Mouse (Mus musculus) forebrain, embryonic 15.5 days (tissue): ENCODE measurements around the gene Ptprd. TPM values are rescaled to one million over a fixed set of nuclear protein-coding genes. Genes with fewer than 3 reads are reported as not detected.
A peak's percentile ranks its signal among the peaks of the same experiment; 100 is the strongest.

Experiments
- ATAC-seq: fragments of 200-750 bp; cut with Nextera tagmentation; replicated peaks from 2 replicates; pipeline ENCODE4 v1.8.0; 2017; ENCODE audit warnings: mild to moderate bottlenecking, moderate TSS enrichment, moderate library complexity
- H3K27ac ChIP-seq: fragments of 300-500 bp; sonication (generic); replicated peaks from 2 replicates; pipeline ENCODE4 v1.5.1; 2015; ENCODE audit warnings: mild to moderate bottlenecking, inconsistent platforms
- H3K27me3 ChIP-seq: fragments of 300-500 bp; sonication (generic); 2 replicates; pipeline ENCODE4 v1.6.1; 2015; ENCODE audit warnings: inconsistent platforms
- H3K36me3 ChIP-seq: fragments of 300-500 bp; sonication (generic); 2 replicates; pipeline ENCODE4 v1.6.1; 2015; ENCODE audit warnings: mild to moderate bottlenecking, inconsistent platforms
- H3K4me1 ChIP-seq: fragments of 300-500 bp; sonication (generic); 2 replicates; pipeline ENCODE4 v1.6.1; 2015; ENCODE audit warnings: inconsistent platforms
- H3K4me2 ChIP-seq: fragments of 300-500 bp; sonication (generic); replicated peaks from 2 replicates; pipeline ENCODE4 v1.6.1; 2015; ENCODE audit warnings: mild to moderate bottlenecking, inconsistent platforms
- H3K4me3 ChIP-seq: fragments of 300-500 bp; sonication (generic); 2 replicates; pipeline ENCODE4 v1.5.1; 2015; ENCODE audit warnings: mild to moderate bottlenecking, inconsistent platforms
- H3K9ac ChIP-seq: fragments of 300-500 bp; sonication (generic); replicated peaks from 2 replicates; pipeline ENCODE4 v1.6.1; 2015; ENCODE audit warnings: mild to moderate bottlenecking, inconsistent platforms
- H3K9me3 ChIP-seq: fragments of 300-500 bp; sonication (generic); 2 replicates; pipeline ENCODE4 v1.6.1; 2016; ENCODE audit warnings: inconsistent platforms
- WGBS: fragments of 180-500 bp; shearing (Covaris S2); methylation state at CpG from one replicate; pipeline ENCODE4 v1.1.7; 2015; ENCODE audit warnings: mixed read lengths; 5-methylcytosine and 5-hydroxymethylcytosine counted together
- polyA plus RNA-seq: library from polyadenylated mRNA; unstranded; fragments of >200 nt; fragmentation: Nextera tagmentation; extraction: Ambion mirVana; gene quantifications from 2 replicates; pipeline ENCODE4 v1.2.1, GENCODE M21; 2015

Ptprd gene
- polyA plus RNA-seq, 1 experiment from 2014 or later, result 124 TPM

GRCm38 (mm10) chr4:76290484-76290818 is 1921.3 kb downstream of the Ptprd start:
- Histone ChIP-seq H3K9me3 (no peaks in the 10 kb centered on the region), H3K9ac (no peak overlapping the region), H3K4me1 (peaks cover 16% of the 10 kb centered on the region), H3K4me2 (no peak overlapping the region), H3K36me3 (no peaks in the 10 kb centered on the region), H3K27me3 (no peaks in the 10 kb centered on the region), H3K27ac (no peak overlapping the region), H3K4me3 (no peak overlapping the region)
- ATAC-seq, result no peak
- 46% methylated on average over 1 of the region's 1 CpGs for WGBS

- no peak overlapping the region for H3K4me2 ChIP-seq
- peaks cover 17% of the 10 kb centered on the region for H3K4me1 ChIP-seq
- no peaks in the 10 kb centered on the region for H3K36me3 ChIP-seq
- H3K27ac ChIP-seq, result no peak overlapping the region
- no peak for ATAC-seq
- no peak overlapping the region for H3K9ac ChIP-seq
- H3K4me3 ChIP-seq, result no peak overlapping the region
- H3K9me3 ChIP-seq, result no peaks in the 10 kb centered on the region
- WGBS, result 36% methylated on average over 12 of the region's 12 CpGs
- no peaks in the 10 kb centered on the region for H3K27me3 ChIP-seq
Observed at GRCm38 (mm10) chr4:76289612-76290483, 1921.9 kb downstream of the Ptprd start.

GRCm38 (mm10) chr4:76286016-76286415 is 1925.7 kb downstream of the Ptprd start:
- H3K4me2 ChIP-seq, result no peak overlapping the region
- 17% methylated on average over 2 of the region's 2 CpGs for WGBS

GRCm38 (mm10) chr4:76282886-76283285 is 1928.9 kb downstream of the Ptprd start:
- Histone ChIP-seq H3K9me3 (no peaks in the 10 kb centered on the region), H3K27ac (no peak overlapping the region), H3K4me1 (peaks cover 18% of the 10 kb centered on the region), H3K27me3 (no peaks in the 10 kb centered on the region), H3K4me2 (no peak overlapping the region), H3K36me3 (no peaks in the 10 kb centered on the region), H3K9ac (no peak overlapping the region), H3K4me3 (no peak overlapping the region)
- no peak for ATAC-seq
- 8% methylated on average over 4 of the region's 4 CpGs for WGBS

More at GRCm38 (mm10) chr4:76286016-76286415, 1925.7 kb downstream of the Ptprd start:
- Histone ChIP-seq H3K27ac (peak overlapping the region; percentile 46; the same call in 1 of the 2 replicates), H3K27me3 (no peaks in the 10 kb centered on the region), H3K9ac (no peak overlapping the region), H3K36me3 (no peaks in the 10 kb centered on the region), H3K9me3 (no peaks in the 10 kb centered on the region), H3K4me3 (no peak overlapping the region), H3K4me1 (peaks cover 18% of the 10 kb centered on the region)
- ATAC-seq, result no peak

GRCm38 (mm10) chr4:76262727-76263126 is 1949.0 kb downstream of the Ptprd start:
- Histone ChIP-seq H3K9ac (no peak overlapping the region), H3K36me3 (no peaks in the 10 kb centered on the region), H3K4me2 (no peak overlapping the region), H3K27me3 (no peaks in the 10 kb centered on the region), H3K9me3 (no peaks in the 10 kb centered on the region), H3K4me3 (no peak overlapping the region), H3K4me1 (peaks cover 19% of the 10 kb centered on the region), H3K27ac (no peak overlapping the region)
- no peak for ATAC-seq
- WGBS, result 90% methylated on average over 4 of the region's 4 CpGs

GRCm38 (mm10) chr4:76260686-76261085 is 1951.1 kb downstream of the Ptprd start:
- H3K27ac ChIP-seq, result no peak overlapping the region
- H3K4me2 ChIP-seq, result no peak overlapping the region
- no peaks in the 10 kb centered on the region for H3K36me3 ChIP-seq
- H3K4me1 ChIP-seq, result peaks cover 19% of the 10 kb centered on the region
- H3K9me3 ChIP-seq, result no peaks in the 10 kb centered on the region
- WGBS, result 77% methylated on average over 1 of the region's 1 CpGs
- H3K4me3 ChIP-seq, result no peak overlapping the region
- H3K9ac ChIP-seq, result no peak overlapping the region
- no peaks in the 10 kb centered on the region for H3K27me3 ChIP-seq
- ATAC-seq, result peak; percentile 79

- Histone ChIP-seq H3K9ac (no peak overlapping the region), H3K4me3 (no peak overlapping the region), H3K4me1 (peaks cover 19% of the 10 kb centered on the region), H3K27me3 (no peaks in the 10 kb centered on the region), H3K27ac (no peak overlapping the region), H3K9me3 (no peaks in the 10 kb centered on the region), H3K4me2 (no peak overlapping the region), H3K36me3 (no peaks in the 10 kb centered on the region)
- 30% methylated on average over 3 of the region's 3 CpGs for WGBS
- ATAC-seq, result peak; percentile 86
Observed at GRCm38 (mm10) chr4:76260286-76260685, 1951.5 kb downstream of the Ptprd start.

GRCm38 (mm10) chr4:76259636-76260035 is 1952.1 kb downstream of the Ptprd start:
- Histone ChIP-seq H3K27ac (no peak overlapping the region), H3K4me2 (no peak overlapping the region), H3K4me3 (no peak overlapping the region), H3K9ac (no peak overlapping the region), H3K4me1 (peaks cover 19% of the 10 kb centered on the region), H3K27me3 (no peaks in the 10 kb centered on the region), H3K36me3 (no peaks in the 10 kb centered on the region), H3K9me3 (no peaks in the 10 kb centered on the region)
- ATAC-seq, result peak; percentile 47
- WGBS, result 50% methylated on average over 2 of the region's 2 CpGs

- Histone ChIP-seq H3K4me1 (peaks cover 6% of the 10 kb centered on the region), H3K9ac (no peak overlapping the region), H3K9me3 (no peaks in the 10 kb centered on the region), H3K36me3 (no peaks in the 10 kb centered on the region), H3K27ac (no peak overlapping the region), H3K27me3 (no peaks in the 10 kb centered on the region), H3K4me3 (no peak overlapping the region), H3K4me2 (no peak overlapping the region)
- 0 out of 2 replicates have a peak, but pooled peaks have one; percentile 38 for ATAC-seq
- WGBS, result 56% methylated on average over 6 of the region's 6 CpGs
Observed at GRCm38 (mm10) chr4:76244371-76244770, 1967.4 kb downstream of the Ptprd start.

GRCm38 (mm10) chr4:76241542-76241941 is 1970.2 kb downstream of the Ptprd start:
- H3K27ac ChIP-seq, result no peak overlapping the region
- peaks cover 17% of the 10 kb centered on the region for H3K4me1 ChIP-seq
- ATAC-seq, result no peak
- H3K36me3 ChIP-seq, result no peaks in the 10 kb centered on the region
- no peaks in the 10 kb centered on the region for H3K27me3 ChIP-seq
- no peaks in the 10 kb centered on the region for H3K9me3 ChIP-seq
- no peak overlapping the region for H3K4me2 ChIP-seq
- H3K4me3 ChIP-seq, result no peak overlapping the region
- H3K9ac ChIP-seq, result no peak overlapping the region

- H3K9ac ChIP-seq, result no peak overlapping the region
- H3K4me1 ChIP-seq, result peaks cover 17% of the 10 kb centered on the region
- H3K4me2 ChIP-seq, result no peak overlapping the region
- WGBS, result 33% methylated on average over 3 of the region's 3 CpGs
- H3K36me3 ChIP-seq, result no peaks in the 10 kb centered on the region
- no peak overlapping the region for H3K4me3 ChIP-seq
- no peak overlapping the region for H3K27ac ChIP-seq
- no peak for ATAC-seq
- no peaks in the 10 kb centered on the region for H3K9me3 ChIP-seq
- H3K27me3 ChIP-seq, result no peaks in the 10 kb centered on the region
Observed at GRCm38 (mm10) chr4:76241140-76241539, 1970.6 kb downstream of the Ptprd start.

GRCm38 (mm10) chr4:76239063-76239462 is 1972.7 kb downstream of the Ptprd start:
- H3K4me2 ChIP-seq, result peak overlapping the region; percentile 11; the same call in 1 of the 2 replicates
- peaks cover 17% of the 10 kb centered on the region for H3K4me1 ChIP-seq
- no peaks in the 10 kb centered on the region for H3K9me3 ChIP-seq
- no peak; the same call in 1 of the 2 replicates for ATAC-seq
- no peak overlapping the region for H3K4me3 ChIP-seq
- 9% methylated on average over 5 of the region's 5 CpGs for WGBS
- H3K36me3 ChIP-seq, result no peaks in the 10 kb centered on the region
- peak overlapping the region; percentile 38 for H3K27ac ChIP-seq
- no peaks in the 10 kb centered on the region for H3K27me3 ChIP-seq
- no peak overlapping the region for H3K9ac ChIP-seq
